Comparison of ENCODE assay signal across 8 mouse cellular contexts in genomic region chr11:21091428-21092405, GRCm38 (mm10). TPM values are rescaled to one million over a fixed set of nuclear protein-coding genes. Genes with fewer than 3 reads are reported as not detected.
DNase-seq lines count a peak whose midpoint lies in the region; ATAC-seq lines count a peak whose summit lies in the region.

No protein-coding gene starts in this region.

- no peaks in the 10 kb centered on the region for H3K9me3 ChIP-seq in intestine, embryonic 14.5 days (ENCODE audit: control insufficient read depth, low read length)
- H3K9me3 ChIP-seq in limb, embryonic 13.5 days: no peaks in the 10 kb centered on the region
- peaks cover 2% of the 10 kb centered on the region; the same call in 1 of the 2 replicates for H3K9me3 ChIP-seq in midbrain, embryonic 13.5 days

- peak; percentile 46 to 62 for DNase-seq in urinary bladder, adult 18-20 months (ENCODE audit: low spot score in 2 of 2)
- no peak for DNase-seq in urinary bladder, adult 2 months (ENCODE audit: low spot score)
- DNase-seq in embryo, embryonic 10.5 days (ENCODE audit: low spot score): peak; percentile 75
- peak; percentile 66 for DNase-seq in gastrocnemius, postnatal 25 days
- peak; percentile 82 for DNase-seq in intestine, embryonic 14.5 days (ENCODE audit: low spot score)
- peak; percentile 59 to 87 for DNase-seq in spleen, postnatal 4 days (ENCODE audit: low spot score in 2 of 2)

- peak overlapping the region; percentile 99 for H3K27ac ChIP-seq in intestine, embryonic 14.5 days (ENCODE audit: low read depth)
- peak overlapping the region; percentile 99 for H3K27ac ChIP-seq in limb, embryonic 13.5 days
- H3K27ac ChIP-seq in midbrain, embryonic 13.5 days: peak overlapping the region; percentile 100

- no peaks in the 10 kb centered on the region for H3K27me3 ChIP-seq in intestine, embryonic 14.5 days (replicated peaks; ENCODE audit: control insufficient read depth, insufficient read depth, low read length)
- H3K27me3 ChIP-seq in limb, embryonic 13.5 days: no peaks in the 10 kb centered on the region
- no peaks in the 10 kb centered on the region for H3K27me3 ChIP-seq in midbrain, embryonic 13.5 days

- H3K9ac ChIP-seq in intestine, embryonic 14.5 days (ENCODE audit: low read length): peak overlapping the region; percentile 98
- peak overlapping the region; percentile 99 for H3K9ac ChIP-seq in limb, embryonic 13.5 days
- H3K9ac ChIP-seq in midbrain, embryonic 13.5 days (replicated peaks): peak overlapping the region; percentile 99

- H3K36me3 ChIP-seq in intestine, embryonic 14.5 days (ENCODE audit: control insufficient read depth, insufficient read depth, low read length): no peaks in the 10 kb centered on the region
- no peaks in the 10 kb centered on the region for H3K36me3 ChIP-seq in limb, embryonic 13.5 days
- 0 out of 2 replicates have a peak, but pooled peaks cover under 1% of the 10 kb centered on the region for H3K36me3 ChIP-seq in midbrain, embryonic 13.5 days

- peak overlapping the region; percentile 48 for H3K4me3 ChIP-seq in intestine, embryonic 14.5 days (ENCODE audit: low read depth, low read length)
- peak overlapping the region; percentile 67 for H3K4me3 ChIP-seq in limb, embryonic 13.5 days
- H3K4me3 ChIP-seq in midbrain, embryonic 13.5 days (replicated peaks): peak overlapping the region; percentile 90

- peak overlapping the region; percentile 87 for H3K4me2 ChIP-seq in intestine, embryonic 14.5 days (ENCODE audit: low read length)
- H3K4me2 ChIP-seq in limb, embryonic 13.5 days (replicated peaks): peak overlapping the region; percentile 71
- H3K4me2 ChIP-seq in midbrain, embryonic 13.5 days (replicated peaks): peak overlapping the region; percentile 72

- ATAC-seq in intestine, embryonic 14.5 days (replicated peaks; ENCODE audit: low FRiP score, low TSS enrichment, low read depth): peak; percentile 79
- peak; percentile 55 for ATAC-seq in limb, embryonic 13.5 days (ENCODE audit: low FRiP score, low read depth)
- ATAC-seq in midbrain, embryonic 13.5 days: peak; percentile 88

- H3K4me1 ChIP-seq in intestine, embryonic 14.5 days (replicated peaks; ENCODE audit: control insufficient read depth, insufficient read depth, low read length): peaks cover 14% of the 10 kb centered on the region
- H3K4me1 ChIP-seq in limb, embryonic 13.5 days: peaks cover 15% of the 10 kb centered on the region
- peaks cover 21% of the 10 kb centered on the region for H3K4me1 ChIP-seq in midbrain, embryonic 13.5 days (replicated peaks)

- under 1% methylated on average over 76 of the region's 99 CpGs for WGBS in intestine, embryonic 14.5 days
- WGBS in limb, embryonic 13.5 days: under 1% methylated on average over 64 of the region's 99 CpGs
- under 1% methylated on average over 89 of the region's 99 CpGs for WGBS in midbrain, embryonic 13.5 days

RNA-seq across cellular contexts. Expression of gene Peli1, which starts 0.6 kb away (rescaled TPM):
- 27.4 and 30.9 TPM in 2 replicates for polyA plus RNA-seq in urinary bladder, adult 2 months (2012; rRNA removed)
- 10 to 100 TPM in 1 of 2 experiments, 1 to 10 TPM in 1; 7.6 to 12.6 TPM for total RNA-seq in gastrocnemius, postnatal 25 days (2021)
- 39.5 and 41.2 TPM in 2 replicates for polyA plus RNA-seq in intestine, embryonic 14.5 days (2014; fragmentation: Nextera tagmentation; extraction: Ambion mirVana)
- 44.5 and 45.1 TPM in 2 replicates for polyA plus RNA-seq in limb, embryonic 13.5 days (2015; fragmentation: Nextera tagmentation; extraction: Ambion mirVana)
- 92.6 and 102 TPM in 2 replicates for polyA plus RNA-seq in midbrain, embryonic 13.5 days (2015; fragmentation: Nextera tagmentation; extraction: Ambion mirVana)
